Mouse (Mus musculus) embryonic facial prominence, embryonic 13.5 days (tissue): ENCODE measurements at regions not wholly inside any gene's neighbourhood (a gene's known extent, or its start where the extent isn't known, plus 50 kb on each side); places are given as distances from the start of the nearest gene placed in this dataset.

Experiments
- ATAC-seq: fragments of 200-750 bp; cut with Nextera tagmentation; 2 replicates; pipeline ENCODE4 v1.8.0; 2017; ENCODE audit warnings: low read depth; ENCODE audit not compliant: insufficient number of reproducible peaks, insufficient read depth, low FRiP score, low TSS enrichment
- H3K27ac ChIP-seq: fragments of 300-500 bp; sonication (generic); 2 replicates; pipeline ENCODE4 v1.5.1; 2015; ENCODE audit warnings: moderate library complexity, mild to moderate bottlenecking, inconsistent platforms
- H3K27me3 ChIP-seq: fragments of 300-500 bp; sonication (generic); 2 replicates; pipeline ENCODE4 v1.6.1; 2015; ENCODE audit warnings: mild to moderate bottlenecking, inconsistent platforms
- H3K36me3 ChIP-seq: fragments of 300-500 bp; sonication (generic); 2 replicates; pipeline ENCODE4 v1.6.1; 2015; ENCODE audit warnings: mild to moderate bottlenecking, inconsistent platforms
- H3K4me1 ChIP-seq: fragments of 300-500 bp; sonication (generic); 2 replicates; pipeline ENCODE4 v1.6.1; 2015; ENCODE audit warnings: inconsistent platforms
- H3K4me2 ChIP-seq: fragments of 300-500 bp; sonication (generic); 2 replicates; pipeline ENCODE4 v1.6.1; 2015; ENCODE audit warnings: moderate library complexity, mild to moderate bottlenecking, inconsistent platforms
- H3K4me3 ChIP-seq: fragments of 300-500 bp; sonication (generic); 2 replicates; pipeline ENCODE4 v1.5.1; 2015; ENCODE audit warnings: mild to moderate bottlenecking, inconsistent platforms
- H3K9ac ChIP-seq: fragments of 300-500 bp; sonication (generic); 2 replicates; pipeline ENCODE4 v1.6.1; 2015; ENCODE audit warnings: mild to moderate bottlenecking, inconsistent platforms
- H3K9me3 ChIP-seq: fragments of 300-500 bp; sonication (generic); 2 replicates; pipeline ENCODE4 v1.6.1; 2016; ENCODE audit warnings: inconsistent platforms
- WGBS: fragments of 180-500 bp; shearing (Covaris S2); methylation state at CpG from one replicate; pipeline ENCODE4 v1.1.7; 2015; ENCODE audit warnings: mixed read lengths; 5-methylcytosine and 5-hydroxymethylcytosine counted together

DNA sequence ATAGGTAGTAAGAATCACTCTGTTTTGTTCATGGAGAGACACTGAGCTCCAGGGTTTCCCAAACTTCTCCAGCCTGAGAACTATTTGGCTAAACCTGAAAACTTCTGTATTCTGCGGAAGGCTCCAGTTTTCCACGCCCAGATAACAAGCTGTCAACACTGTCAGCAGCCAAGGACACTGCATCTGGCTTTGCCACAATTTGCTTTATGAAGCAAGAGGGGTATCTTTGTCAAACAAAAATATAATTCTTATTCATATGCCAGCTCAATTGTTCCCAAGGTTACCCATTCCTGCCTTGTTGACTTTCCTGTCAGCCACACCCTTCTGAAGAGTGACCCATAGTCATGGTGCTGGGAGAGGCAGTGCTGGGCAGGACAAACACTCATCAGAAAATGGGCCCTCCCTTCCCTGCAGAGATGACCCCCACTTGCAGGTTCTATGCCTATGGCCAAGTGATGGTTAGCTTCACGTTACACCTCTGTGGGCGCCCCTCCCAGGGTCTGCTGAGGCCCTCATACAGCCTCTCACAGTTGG lies 64.9 kb upstream of the Bod1 start:
- no peak overlapping the region for H3K4me3 ChIP-seq
- no peak for ATAC-seq
- WGBS: 86% methylated on average over 4 of the region's 4 CpGs
- no peak overlapping the region for H3K9ac ChIP-seq
- no peaks in the 10 kb centered on the region for H3K36me3 ChIP-seq
- no peak overlapping the region for H3K27ac ChIP-seq
- H3K9me3 ChIP-seq: no peaks in the 10 kb centered on the region
- 0 out of 2 replicates have a peak, but pooled peaks cover 5% of the 10 kb centered on the region for H3K4me1 ChIP-seq
- H3K4me2 ChIP-seq: no peak overlapping the region
- H3K27me3 ChIP-seq: no peaks in the 10 kb centered on the region

GRCm38 (mm10) chr11:31738148-31739021 lies 66.7 kb upstream of the Bod1 start:
- WGBS: 81% methylated on average over 5 of the region's 5 CpGs
- H3K27me3 ChIP-seq: no peaks in the 10 kb centered on the region
- H3K4me2 ChIP-seq: no peak overlapping the region
- no peaks in the 10 kb centered on the region for H3K9me3 ChIP-seq
- H3K36me3 ChIP-seq: no peaks in the 10 kb centered on the region
- ATAC-seq: no peak
- H3K9ac ChIP-seq: no peak overlapping the region
- 0 out of 2 replicates have a peak, but pooled peaks cover 5% of the 10 kb centered on the region for H3K4me1 ChIP-seq
- H3K4me3 ChIP-seq: no peak overlapping the region
- H3K27ac ChIP-seq: no peak overlapping the region

GRCm38 (mm10) chr11:31740409-31740808 lies 68.7 kb upstream of the Bod1 start:
- Histone ChIP-seq H3K9me3 (no peaks in the 10 kb centered on the region), H3K9ac (no peak overlapping the region), H3K4me1 (no peaks in the 10 kb centered on the region), H3K27me3 (no peaks in the 10 kb centered on the region), H3K27ac (no peak overlapping the region), H3K4me2 (no peak overlapping the region), H3K36me3 (no peaks in the 10 kb centered on the region), H3K4me3 (no peak overlapping the region)
- 77% methylated on average over 5 of the region's 5 CpGs for WGBS
- ATAC-seq: no peak

DNA sequence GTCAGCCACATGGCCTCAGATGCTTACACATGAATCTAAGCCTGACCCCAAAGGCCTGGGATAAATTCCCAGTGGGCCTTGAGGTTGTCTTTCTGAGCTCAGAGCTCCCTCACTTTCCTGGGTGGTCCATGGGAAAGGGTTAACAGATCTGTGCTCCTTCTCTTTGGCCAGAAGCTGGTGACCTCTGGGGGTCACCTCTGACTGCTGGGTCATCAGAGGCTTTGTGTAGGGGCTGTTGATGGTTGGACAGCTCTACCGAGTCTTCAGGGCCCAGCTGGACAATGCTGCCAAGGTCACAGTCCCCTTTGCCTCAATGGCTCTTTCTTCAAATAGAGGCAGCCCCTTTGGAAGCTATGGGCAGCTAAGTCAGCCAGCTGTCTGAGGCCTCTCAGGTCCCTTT lies 70.5 kb upstream of the Bod1 start:
- no peak for ATAC-seq
- Histone ChIP-seq H3K9ac (no peak overlapping the region), H3K9me3 (no peaks in the 10 kb centered on the region), H3K4me3 (no peak overlapping the region), H3K4me1 (no peaks in the 10 kb centered on the region), H3K27me3 (no peaks in the 10 kb centered on the region), H3K36me3 (no peaks in the 10 kb centered on the region), H3K27ac (no peak overlapping the region), H3K4me2 (no peak overlapping the region)
- 18% methylated on average over 1 of the region's 1 CpGs for WGBS

DNA sequence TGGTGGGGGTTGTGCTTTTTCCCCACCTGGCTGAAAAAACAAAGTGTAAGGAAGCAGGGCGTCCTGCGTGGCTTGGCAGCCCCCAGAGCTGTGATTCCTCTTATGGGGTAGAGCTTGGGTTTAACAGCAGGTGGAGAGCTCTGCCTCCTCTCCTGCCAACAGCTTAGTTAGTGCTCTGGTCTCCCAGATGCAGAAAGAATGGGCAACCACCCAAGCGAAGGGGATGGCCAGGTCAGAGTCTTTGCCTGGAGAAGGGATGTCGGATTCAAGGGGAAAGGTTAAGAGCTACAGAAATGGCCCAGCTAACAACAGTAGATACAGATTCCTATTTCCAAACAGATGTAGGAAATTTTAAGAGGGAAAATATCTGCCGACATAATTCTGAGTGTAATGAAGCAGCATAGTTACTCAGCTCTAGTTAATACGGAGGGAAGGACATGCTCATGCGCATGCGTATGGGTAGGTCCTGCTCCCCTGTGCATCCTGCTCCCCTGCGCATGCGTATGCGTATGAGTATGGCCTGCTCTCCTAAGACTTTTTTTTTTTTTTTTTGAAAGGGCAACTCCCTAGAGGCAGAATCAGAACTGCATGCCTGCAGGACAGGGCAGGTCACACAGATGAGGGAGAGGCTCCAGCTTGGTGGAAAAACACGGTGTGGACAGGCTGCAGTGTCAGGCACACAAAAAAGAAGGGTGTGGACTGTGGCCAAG lies 72.5 kb upstream of the Bod1 start:
- Histone ChIP-seq H3K27me3 (no peaks in the 10 kb centered on the region), H3K9ac (no peak overlapping the region), H3K4me3 (no peak overlapping the region), H3K36me3 (no peaks in the 10 kb centered on the region), H3K27ac (no peak overlapping the region), H3K9me3 (no peaks in the 10 kb centered on the region), H3K4me2 (no peak overlapping the region), H3K4me1 (no peaks in the 10 kb centered on the region)
- WGBS: 81% methylated on average over 12 of the region's 12 CpGs
- ATAC-seq: no peak

DNA sequence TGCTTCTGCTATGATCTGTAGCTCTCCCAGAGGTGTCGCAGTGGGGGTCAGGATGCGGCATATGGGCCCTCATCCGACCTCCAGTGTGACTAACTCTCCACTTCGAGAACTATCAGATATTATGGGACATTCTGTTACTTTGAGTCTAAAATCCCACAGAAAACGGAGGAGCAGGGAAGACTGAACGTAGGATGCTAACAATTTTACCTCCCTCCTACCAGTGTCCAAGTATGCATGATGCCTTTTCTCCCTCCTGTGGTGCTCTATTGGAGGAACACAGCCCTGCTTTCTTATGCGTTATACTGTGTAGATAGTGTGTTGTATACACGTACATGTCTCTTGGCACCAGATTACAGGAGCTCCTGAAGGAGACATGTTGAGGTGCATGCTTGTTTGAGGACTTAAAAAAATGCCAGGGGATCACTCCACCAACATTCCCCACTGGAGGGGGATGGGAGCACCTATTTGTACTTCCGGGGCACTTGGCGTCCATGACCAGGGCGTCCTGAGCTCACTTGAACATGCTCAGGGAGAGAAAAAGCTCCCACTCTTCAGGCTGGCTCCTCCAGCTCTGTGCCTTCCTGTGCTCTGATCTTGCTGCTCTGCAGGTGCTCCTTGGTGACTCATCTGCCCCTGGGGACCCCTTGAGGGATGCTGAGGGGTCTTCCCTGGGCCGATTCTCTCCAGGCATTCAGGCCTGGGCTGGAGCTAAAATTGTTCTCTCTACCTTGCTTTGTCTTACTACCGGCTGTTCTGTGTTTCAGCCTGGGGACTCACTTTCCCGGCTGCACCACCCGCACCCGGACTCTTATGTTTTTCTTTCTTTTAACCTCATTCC lies 73.6 kb upstream of the Bod1 start:
- H3K9me3 ChIP-seq: no peaks in the 10 kb centered on the region
- H3K9ac ChIP-seq: no peak overlapping the region
- no peaks in the 10 kb centered on the region for H3K27me3 ChIP-seq
- no peaks in the 10 kb centered on the region for H3K4me1 ChIP-seq
- WGBS: 69% methylated on average over 16 of the region's 16 CpGs
- no peaks in the 10 kb centered on the region for H3K36me3 ChIP-seq
- ATAC-seq: no peak
- no peak overlapping the region for H3K4me3 ChIP-seq
- H3K4me2 ChIP-seq: no peak overlapping the region
- H3K27ac ChIP-seq: no peak overlapping the region

DNA sequence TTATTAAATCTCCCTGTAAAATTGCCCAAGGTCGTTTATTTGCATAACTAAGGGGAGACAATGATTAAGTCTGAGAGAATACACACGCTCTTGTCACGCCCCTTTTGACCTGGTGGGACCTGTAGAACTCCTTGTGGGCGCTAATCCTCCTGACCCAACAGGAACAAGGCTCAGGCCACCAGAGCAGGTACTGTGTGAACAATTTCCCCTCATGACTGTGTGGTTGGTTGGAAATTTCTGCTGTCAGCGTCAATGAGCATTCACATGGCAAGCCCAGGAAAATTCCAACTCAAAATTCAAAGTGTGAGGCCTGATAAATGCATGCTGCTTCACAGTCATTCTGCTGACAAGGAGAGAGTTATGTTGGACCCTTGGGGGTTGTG lies 74.2 kb upstream of the Bod1 start:
- Histone ChIP-seq H3K9ac (no peak overlapping the region), H3K4me3 (no peak overlapping the region), H3K27me3 (no peaks in the 10 kb centered on the region), H3K27ac (no peak overlapping the region), H3K36me3 (no peaks in the 10 kb centered on the region), H3K4me2 (no peak overlapping the region), H3K4me1 (no peaks in the 10 kb centered on the region), H3K9me3 (no peaks in the 10 kb centered on the region)
- WGBS: 39% methylated on average over 5 of the region's 5 CpGs
- ATAC-seq: no peak

GRCm38 (mm10) chr11:31746488-31746887 lies 74.8 kb upstream of the Bod1 start:
- Histone ChIP-seq H3K27me3 (no peaks in the 10 kb centered on the region), H3K9ac (no peak overlapping the region), H3K4me2 (no peak overlapping the region), H3K9me3 (no peaks in the 10 kb centered on the region), H3K4me3 (no peak overlapping the region), H3K27ac (no peak overlapping the region), H3K36me3 (no peaks in the 10 kb centered on the region), H3K4me1 (no peaks in the 10 kb centered on the region)
- ATAC-seq: no peak
- 71% methylated on average over 6 of the region's 6 CpGs for WGBS

DNA sequence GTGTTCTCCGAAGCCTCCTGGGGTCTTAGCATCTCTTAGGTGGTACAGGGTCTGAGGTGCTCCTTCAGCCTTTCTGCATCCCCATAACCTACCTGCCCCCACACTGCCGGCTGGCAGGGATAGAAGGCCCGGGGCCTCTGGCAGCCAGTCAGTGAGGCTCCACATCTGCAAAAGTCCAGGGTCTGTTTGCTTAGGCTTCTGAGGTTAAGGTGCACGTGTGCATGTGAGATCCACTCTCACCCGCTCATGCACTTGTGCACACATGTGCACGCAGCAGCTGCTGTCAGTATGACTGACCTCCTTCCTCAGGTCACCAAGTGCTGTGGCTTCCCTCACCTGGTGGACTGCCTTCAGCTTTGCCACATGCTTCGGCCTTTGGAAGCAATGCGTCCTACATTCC lies 75.3 kb upstream of the Bod1 start:
- no peak overlapping the region for H3K9ac ChIP-seq
- 73% methylated on average over 8 of the region's 8 CpGs for WGBS
- H3K4me1 ChIP-seq: no peaks in the 10 kb centered on the region
- no peaks in the 10 kb centered on the region for H3K36me3 ChIP-seq
- ATAC-seq: no peak
- H3K27me3 ChIP-seq: no peaks in the 10 kb centered on the region
- no peak overlapping the region for H3K27ac ChIP-seq
- H3K4me2 ChIP-seq: no peak overlapping the region
- no peak overlapping the region for H3K4me3 ChIP-seq
- H3K9me3 ChIP-seq: no peaks in the 10 kb centered on the region

DNA sequence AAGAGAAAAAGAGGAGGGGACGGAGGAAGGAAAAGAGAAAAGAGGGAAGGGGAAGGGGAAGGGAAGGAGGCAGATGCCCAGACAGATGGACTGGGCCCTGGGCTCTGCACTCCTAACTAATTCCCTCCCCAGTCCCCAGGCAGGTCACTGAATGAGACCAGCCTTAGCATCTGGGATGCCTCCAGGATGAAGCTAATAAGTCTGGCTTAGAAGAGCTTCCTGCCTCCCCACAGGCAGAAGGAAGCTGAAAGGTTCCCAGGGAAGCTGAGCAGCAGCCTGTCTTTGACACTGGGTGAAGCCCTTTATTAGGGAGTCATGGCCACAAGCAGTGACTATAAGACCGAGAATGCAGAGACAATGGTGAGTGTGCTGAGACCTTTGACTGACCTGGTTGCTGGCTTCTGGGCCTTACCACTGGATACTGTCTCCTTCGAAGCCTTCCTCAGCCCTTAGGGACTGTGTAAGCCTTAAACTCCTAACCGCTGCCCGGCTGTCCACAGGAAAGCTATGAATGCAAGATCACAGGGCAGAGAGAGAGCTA lies 76.7 kb upstream of the Bod1 start:
- no peaks in the 10 kb centered on the region for H3K4me1 ChIP-seq
- WGBS: 64% methylated on average over 5 of the region's 5 CpGs
- no peaks in the 10 kb centered on the region for H3K36me3 ChIP-seq
- H3K27me3 ChIP-seq: no peaks in the 10 kb centered on the region
- H3K9me3 ChIP-seq: no peaks in the 10 kb centered on the region
- no peak for ATAC-seq
- no peak overlapping the region for H3K4me3 ChIP-seq
- no peak overlapping the region for H3K9ac ChIP-seq
- no peak overlapping the region for H3K27ac ChIP-seq
- no peak overlapping the region for H3K4me2 ChIP-seq

- Histone ChIP-seq H3K4me1 (no peaks in the 10 kb centered on the region; the same call in 1 of the 2 replicates), H3K4me3 (no peak overlapping the region), H3K27me3 (no peaks in the 10 kb centered on the region), H3K36me3 (no peaks in the 10 kb centered on the region), H3K9ac (no peak overlapping the region), H3K27ac (no peak overlapping the region), H3K4me2 (no peak overlapping the region), H3K9me3 (no peaks in the 10 kb centered on the region)
- ATAC-seq: no peak
- 81% methylated on average over 1 of the region's 1 CpGs for WGBS
Observed at GRCm38 (mm10) chr11:31751274-31751673, 79.6 kb upstream of the Bod1 start.
